Mouse (Mus musculus): ENCODE measurements around the gene Radil.

The Radil gene

GRCm38 (mm10) chr5:142486654-142487053, 64.2 kb downstream of the Radil start:
- DNase-seq (ENCODE audit: low read depth, low spot score), result no peak

GRCm38 (mm10) chr5:142483581-142483980, 67.3 kb downstream of the Radil start:
- DNase-seq (ENCODE audit: low read depth, low spot score), result no peak

- DNase-seq (ENCODE audit: low read depth, low spot score), result peak; percentile 73
Measured at GRCm38 (mm10) chr5:142482512-142482911, 68.4 kb downstream of the Radil start.

GRCm38 (mm10) chr5:142478829-142479435, 72.0 kb downstream of the Radil start:
- peak; percentile 97 for DNase-seq (ENCODE audit: low read depth, low spot score)

DNA sequence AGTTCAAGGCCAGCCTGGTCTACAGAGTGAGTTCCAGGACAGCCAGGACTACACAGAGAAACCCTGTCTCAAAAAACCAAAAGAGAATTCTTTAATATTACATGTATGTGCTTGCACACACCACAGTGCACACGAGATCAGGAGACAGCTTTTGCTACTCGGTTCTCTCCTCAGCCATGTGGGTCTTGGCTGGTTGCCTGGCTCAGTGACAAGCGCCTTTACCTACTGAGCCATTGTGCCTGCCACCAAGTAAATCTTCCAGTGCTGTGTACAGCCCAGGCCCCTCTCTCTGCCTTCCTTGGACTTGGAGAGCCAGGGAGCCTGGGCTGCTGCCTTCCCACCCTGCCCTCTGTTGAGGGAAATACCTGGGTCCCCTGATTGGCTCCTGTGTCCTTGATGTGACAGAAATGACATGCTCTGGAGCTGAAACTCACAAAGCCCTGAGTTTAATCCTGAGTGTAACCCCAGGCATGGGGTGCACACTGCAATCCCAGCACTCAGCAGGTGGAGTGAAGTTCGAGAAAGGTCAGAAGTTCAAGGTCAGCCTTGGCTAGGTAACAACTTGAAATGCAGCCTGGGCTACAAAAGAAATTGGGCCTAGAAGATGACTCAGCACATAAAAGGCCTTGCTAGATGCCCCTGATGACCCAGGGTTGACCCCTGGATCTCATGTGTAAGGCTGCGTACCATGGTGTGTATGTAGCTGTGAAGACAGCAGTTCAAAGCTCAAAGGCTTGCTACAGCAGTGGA, 72.9 kb downstream of the Radil start:
- no peak for DNase-seq (ENCODE audit: low read depth, low spot score)

DNA sequence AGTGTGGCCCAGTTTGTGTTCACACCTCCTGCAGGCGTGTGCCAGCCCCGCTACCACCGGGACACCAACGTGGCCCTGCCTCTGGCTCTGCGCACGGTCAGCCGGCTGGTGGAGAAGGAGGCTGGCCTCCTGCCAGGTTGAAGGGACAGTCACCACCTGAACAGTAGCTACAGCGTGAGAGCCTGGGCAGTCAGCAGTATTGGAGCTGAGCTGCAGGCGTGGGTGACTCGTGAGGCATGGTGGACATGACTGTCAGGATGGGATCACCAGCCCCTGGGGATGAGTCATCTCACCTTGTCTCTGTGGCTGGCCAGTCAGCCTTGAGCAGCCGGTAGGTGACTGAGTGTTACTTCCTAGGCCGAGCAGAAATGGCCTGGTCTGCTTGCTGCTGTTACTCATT, 73.6 kb downstream of the Radil start:
- peak; percentile 77 for DNase-seq (ENCODE audit: low read depth, low spot score)

DNA sequence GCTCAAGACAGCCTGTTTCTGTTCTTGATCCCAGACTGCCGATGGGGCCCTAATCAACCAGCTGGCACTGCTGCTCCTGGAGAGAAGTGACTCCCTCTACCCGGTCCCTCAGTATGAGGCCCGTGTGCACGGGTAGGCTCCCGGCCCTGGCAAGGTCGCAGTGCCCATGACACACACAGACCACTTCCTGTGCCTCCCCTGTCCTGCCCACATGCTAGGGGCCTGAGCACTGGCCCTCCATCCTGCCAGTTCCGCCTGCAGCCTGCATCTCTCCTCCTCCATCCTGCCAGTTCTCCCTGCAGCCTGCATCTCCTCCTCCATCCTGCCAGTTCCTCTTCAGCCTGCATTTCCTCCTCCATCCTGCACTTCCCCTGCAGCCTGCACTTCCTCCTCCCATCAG, 75.2 kb downstream of the Radil start:
- DNase-seq (ENCODE audit: low read depth, low spot score), result no peak

DNA sequence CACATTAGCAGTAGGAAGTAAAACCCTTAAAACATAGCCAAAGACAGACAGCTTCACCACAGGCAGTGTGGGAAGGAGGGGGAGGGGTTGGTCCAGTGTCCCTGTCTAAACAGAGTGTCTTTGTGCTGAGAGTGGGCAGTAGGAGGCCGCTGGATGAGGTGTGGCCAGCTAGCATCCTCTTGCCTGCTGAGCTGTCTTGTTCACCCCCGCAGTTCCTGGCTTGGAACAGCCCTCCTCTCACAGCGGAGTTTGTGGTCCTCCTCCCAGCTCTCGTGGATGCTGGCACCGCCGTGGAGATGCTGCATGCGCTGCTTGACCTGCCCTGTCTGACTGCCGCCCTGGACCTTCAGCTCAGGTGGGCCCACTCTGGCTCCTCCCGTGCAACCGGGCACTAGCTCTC, 77.2 kb downstream of the Radil start:
- no peak for DNase-seq (ENCODE audit: low read depth, low spot score)

DNA sequence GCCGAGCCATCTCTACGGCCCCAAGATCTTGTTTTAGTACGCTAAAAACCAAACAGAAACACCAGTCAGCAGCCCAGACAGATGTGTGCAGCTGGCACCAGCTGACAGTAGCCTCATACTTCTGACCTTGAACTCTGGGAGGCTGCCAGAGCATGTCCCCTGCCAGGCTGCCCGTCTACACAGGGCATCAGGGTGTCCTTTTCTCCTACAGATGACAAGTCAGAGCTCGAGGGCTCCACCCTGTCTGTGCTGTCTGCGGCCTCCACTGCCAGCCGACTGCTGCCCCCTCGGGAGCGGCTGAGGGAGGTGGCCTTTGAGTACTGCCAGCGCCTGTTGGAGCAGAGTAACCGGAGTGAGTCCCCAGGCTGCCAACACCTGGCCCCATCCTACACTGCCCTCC, 81.1 kb downstream of the Radil start:
- no peak for DNase-seq (ENCODE audit: low read depth, low spot score)

GRCm38 (mm10) chr5:142468375-142468774, 82.5 kb downstream of the Radil start:
- DNase-seq (ENCODE audit: low read depth, low spot score), result no peak

DNA sequence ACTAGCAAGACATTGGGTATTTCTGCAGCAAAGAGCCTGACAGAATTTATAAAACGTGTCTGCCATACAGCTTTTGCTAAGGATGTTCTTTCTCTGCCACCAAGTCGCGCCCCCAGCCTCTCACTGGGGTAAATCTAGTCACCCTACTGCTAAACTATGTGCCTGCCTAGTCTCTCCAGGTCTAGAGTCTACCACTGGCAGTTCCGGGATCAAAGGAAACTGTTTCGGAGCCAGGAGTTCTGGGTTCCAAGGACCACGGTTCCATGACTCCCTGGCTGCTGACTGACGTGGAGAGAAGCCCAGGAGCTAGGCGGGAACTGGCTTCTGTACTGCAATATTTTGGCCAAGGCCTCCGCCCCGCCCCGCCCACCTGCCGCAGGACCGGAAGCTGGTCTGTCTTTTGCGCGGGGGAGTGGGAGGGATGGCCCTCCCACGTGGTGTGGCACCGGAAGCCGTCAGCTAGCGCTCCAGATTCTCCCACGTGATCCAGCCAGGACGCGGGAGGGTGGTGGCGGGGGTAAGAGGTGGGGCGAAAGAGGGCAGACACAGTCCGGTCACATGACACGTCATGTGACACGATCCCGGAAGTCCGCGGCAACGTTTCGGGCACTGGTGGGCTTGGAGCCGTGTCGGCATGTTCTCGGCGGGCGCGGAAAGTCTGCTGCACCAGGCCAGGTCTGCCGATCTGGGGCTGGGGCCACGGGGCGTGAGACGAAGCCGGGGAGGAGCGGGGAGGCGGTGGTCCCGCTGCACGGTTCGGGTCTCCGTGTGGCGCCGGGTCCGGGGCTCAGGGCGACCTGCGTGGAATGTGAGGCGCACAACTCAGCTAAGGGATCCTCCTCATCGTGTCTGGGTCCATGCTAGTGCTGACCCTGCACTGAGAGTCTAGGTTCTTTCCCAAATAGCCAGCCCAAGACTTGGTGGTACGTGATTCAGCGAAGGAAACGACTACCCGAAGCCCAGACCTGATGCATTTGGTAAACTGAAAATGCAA, 87.1 kb downstream of the Radil start, which contains the start of gene Ap5z1:
Gene Ap5z1, plus strand, starts transcription at position 484 of the 994 bp plus-strand sequence.
- DNase-seq (ENCODE audit: low read depth, low spot score), result peak; percentile 98

DNA sequence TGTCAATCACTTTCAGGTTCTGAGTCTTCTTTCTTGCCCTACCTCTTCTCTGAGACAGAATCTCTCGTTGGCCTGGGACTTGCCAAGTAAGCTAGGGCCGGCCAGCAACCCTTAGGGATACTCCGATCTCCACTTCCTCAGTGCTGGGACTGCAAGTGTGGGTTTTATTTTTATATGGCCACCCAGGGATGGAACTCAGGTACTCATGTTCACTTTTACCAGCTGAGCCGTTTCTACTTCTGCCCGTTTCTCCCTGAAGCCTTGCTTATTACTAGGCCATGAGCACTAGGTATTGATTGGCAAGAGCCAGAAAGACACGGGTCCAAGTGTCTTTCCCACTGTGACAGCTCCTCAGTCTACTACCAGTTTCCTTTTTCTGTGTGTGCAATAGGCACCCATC, 87.9 kb downstream of the Radil start:
- no peak for DNase-seq (ENCODE audit: low read depth, low spot score)

GRCm38 (mm10) chr5:142462641-142462948, 88.3 kb downstream of the Radil start:
- DNase-seq (ENCODE audit: low read depth, low spot score), result no peak

GRCm38 (mm10) chr5:142461942-142462640, 88.8 kb downstream of the Radil start:
- no peak for DNase-seq (ENCODE audit: low read depth, low spot score)

DNA sequence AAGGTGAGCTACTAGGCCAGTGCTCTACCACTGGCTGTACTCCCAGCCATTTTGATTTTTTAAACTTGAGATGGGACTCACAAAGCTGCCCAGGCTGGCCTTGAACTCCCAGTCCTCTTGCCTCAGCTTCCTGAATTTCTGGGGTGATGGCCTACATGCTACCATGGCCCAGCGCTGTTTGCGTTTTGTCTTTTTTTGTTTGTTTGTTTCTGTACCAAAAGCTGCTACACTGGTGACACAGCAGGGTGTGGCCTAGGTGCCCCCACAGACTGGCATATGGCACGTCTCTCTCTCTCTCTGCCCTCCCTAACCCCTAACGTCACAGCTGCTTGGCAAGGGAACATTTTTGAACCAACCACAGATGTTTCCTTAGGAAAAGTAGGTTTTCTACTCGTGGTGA, 91.1 kb downstream of the Radil start:
- DNase-seq (ENCODE audit: low read depth, low spot score), result no peak

DNA sequence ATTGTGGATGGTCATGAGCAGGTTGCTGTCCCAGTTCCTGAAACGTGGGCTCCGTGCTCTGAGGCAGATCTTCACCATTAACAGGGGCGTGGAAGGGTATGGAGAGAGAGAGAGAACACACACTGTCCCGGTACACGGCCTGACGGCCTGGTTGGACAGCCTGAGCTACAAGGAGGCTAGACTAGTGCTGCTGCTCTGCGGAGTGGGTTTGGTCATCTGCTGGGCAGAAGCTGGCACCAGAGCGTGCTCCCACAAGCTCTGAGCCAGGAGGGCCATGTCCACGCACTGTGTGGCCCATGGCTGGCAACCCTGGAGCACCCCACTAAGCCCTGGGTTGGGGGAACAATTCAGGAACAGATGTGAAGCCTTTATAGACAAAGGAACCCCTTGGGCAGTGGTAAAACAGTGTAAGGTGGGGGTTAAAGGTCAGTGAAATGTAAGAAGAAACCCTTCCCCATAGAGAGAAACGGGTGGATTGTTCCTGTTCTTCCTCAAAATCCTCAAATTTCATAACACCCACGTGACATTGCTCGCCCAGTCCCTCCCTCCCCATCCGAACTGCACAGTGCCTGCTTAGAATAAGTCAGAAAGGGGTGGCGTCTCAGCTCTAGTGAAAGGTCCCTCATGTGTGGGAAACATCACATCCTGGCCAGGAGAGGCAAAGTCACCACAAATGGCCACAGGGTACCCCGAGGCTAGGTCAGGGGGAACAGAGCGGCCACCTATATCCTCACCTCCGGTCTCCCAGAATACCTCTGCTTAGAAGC, 91.9 kb downstream of the Radil start:
- no peak for DNase-seq (ENCODE audit: low read depth, low spot score)

GRCm38 (mm10) chr5:142457345-142457744, 93.6 kb downstream of the Radil start:
- DNase-seq (ENCODE audit: low read depth, low spot score), result peak; percentile 54

- DNase-seq (ENCODE audit: low read depth, low spot score), result no peak
Measured at GRCm38 (mm10) chr5:142456318-142456717, 94.6 kb downstream of the Radil start.

DNA sequence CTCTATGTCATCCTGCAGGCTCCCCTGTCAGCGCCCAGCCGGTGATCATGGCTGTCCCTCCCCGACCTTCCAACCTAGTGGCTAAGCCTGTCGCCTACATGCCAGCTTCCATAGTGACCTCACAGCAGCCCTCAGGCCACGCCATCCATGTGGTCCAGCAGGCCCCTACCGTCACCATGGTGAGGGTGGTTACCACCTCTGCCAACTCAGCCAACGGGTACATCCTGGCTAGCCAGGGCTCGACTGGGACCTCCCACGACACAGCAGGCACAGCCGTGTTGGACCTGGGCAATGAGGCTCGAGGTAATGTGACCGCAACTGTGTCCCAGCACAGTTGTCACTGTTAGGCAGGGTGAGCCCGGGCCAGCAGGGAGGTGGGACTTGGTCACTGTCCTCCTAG, 97.2 kb downstream of the Radil start:
- no peak for DNase-seq (ENCODE audit: low read depth, low spot score)

- DNase-seq (ENCODE audit: low read depth, low spot score), result no peak
Measured at GRCm38 (mm10) chr5:142451759-142452158, 99.1 kb downstream of the Radil start.

DNA sequence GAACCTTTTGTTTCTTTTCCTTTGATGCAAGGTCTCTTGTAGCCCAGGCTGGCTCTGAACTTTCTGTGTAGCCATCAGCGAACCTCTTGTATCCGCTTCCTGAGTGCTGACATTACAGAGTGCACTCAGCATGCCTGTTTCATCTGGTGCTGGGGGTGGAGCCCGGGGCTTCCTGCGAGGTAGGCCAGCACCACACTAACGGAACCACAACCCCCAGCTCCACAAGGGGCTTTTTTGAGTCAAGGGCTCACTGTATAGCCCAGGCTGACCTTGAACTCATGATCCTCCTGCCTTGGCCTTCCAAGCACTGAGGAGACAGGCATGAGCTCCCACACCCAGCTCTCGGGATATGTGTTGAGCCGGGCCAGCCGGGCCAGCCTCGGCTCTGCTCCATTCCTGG, 100.1 kb downstream of the Radil start:
- no peak for DNase-seq (ENCODE audit: low read depth, low spot score)
